In the genomic region with DNA sequence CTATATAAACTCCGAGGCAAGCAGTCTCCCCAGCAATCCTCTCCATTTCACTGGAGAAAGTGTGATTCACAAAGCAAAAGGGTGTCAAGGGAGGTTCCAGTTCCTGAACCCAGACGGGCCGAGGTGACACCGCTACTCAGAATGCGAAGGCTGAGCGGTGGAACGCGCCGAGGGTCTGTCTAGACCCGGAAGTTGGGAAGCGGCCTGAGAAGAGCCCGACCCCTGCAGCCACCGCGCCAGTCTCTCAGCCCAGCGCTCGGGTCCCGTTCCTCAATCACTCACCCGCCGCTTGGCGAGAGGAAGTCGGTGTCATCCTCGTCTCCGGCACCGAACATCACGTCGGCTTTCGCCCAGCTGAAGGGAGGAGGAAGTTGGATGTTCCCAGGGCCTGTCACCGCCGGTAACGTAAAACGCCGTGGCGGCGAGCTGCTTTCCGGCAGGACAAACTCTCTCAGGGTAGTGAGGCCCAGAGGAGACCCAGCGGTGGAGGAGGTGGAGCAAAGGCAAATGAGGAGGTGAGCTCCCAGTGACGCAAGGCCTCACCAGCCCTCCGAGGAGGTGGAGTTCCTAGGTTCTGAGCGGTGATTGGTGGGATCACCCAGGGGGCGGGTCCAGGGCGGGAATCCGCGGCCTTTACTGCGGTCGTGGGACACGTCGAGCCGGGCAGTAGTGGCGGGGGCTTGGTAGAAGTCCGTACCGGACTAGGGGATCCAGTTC, we compare ENCODE assay signal across 8 mouse cellular contexts. TPM values are rescaled to one million over a fixed set of nuclear protein-coding genes. Genes with fewer than 3 reads are reported as not detected.
A peak's percentile ranks its signal among the peaks of the same experiment; 100 is the strongest.
DNase-seq lines count a peak whose midpoint lies in the region; ATAC-seq and TF ChIP-seq lines count a peak whose summit lies in the region.

A gene (minus strand): TSS at position 461 of the 717 bp plus-strand sequence.
A gene (plus strand): TSS at position 640 of the 717 bp plus-strand sequence.

- no peak for TF ChIP-seq CTCF in lung, adult 2 months (IDR thresholded peaks at IDR 0.05; ENCODE audit: insufficient read depth, low read length)

- peak; percentile 100 for ATAC-seq in forebrain, embryonic 15.5 days (replicated peaks)
- peak; percentile 98 for ATAC-seq in neutrophil, adult 5-6 weeks (ENCODE audit: extremely low read depth, insufficient number of reproducible peaks, low FRiP score, poor library complexity, severe bottlenecking)

- H3K4me3 ChIP-seq in ES-E14 (ENCODE audit: insufficient read depth in 1 of 2, low read depth in 1 of 2, low read length in 2 of 2, poor library complexity in 1 of 2, severe bottlenecking in 1 of 2): peak within 1 kb of the TSS; percentile 91 to 97
- peak within 1 kb of the TSS; percentile 71 for H3K4me3 ChIP-seq in forebrain, embryonic 15.5 days
- H3K4me3 ChIP-seq in lung, adult 2 months (replicated peaks; ENCODE audit: extremely low read depth, low read depth, low read length): peak within 1 kb of the TSS; percentile 91

- H3K4me1 ChIP-seq in ES-E14 (ENCODE audit: control insufficient read depth in 2 of 2, insufficient read depth in 2 of 2, low read length in 2 of 2, poor library complexity in 1 of 2): peaks cover 0 to 2% of the 10 kb centered on the region in 2 experiments; a peak in 1 of 4 replicates
- peaks cover 23% of the 10 kb centered on the region for H3K4me1 ChIP-seq in forebrain, embryonic 15.5 days
- H3K4me1 ChIP-seq in lung, adult 2 months (ENCODE audit: control insufficient read depth, insufficient read depth, low read length): peaks cover 8% of the 10 kb centered on the region

- H3K36me3 ChIP-seq in ES-E14 (ENCODE audit: control insufficient read depth, insufficient read depth, low read length, poor library complexity, severe bottlenecking): no peaks in the 10 kb centered on the region
- H3K36me3 ChIP-seq in forebrain, embryonic 15.5 days: no peaks in the 10 kb centered on the region

- H3K27ac ChIP-seq in ES-E14 (ENCODE audit: insufficient read depth, low read depth, low read length, poor library complexity, severe bottlenecking): peak within 1 kb of the TSS; percentile 60; the same call in 1 of the 2 replicates
- H3K27ac ChIP-seq in forebrain, embryonic 15.5 days (replicated peaks): peak within 1 kb of the TSS; percentile 81

- H3K9me3 ChIP-seq in ES-E14 (ENCODE audit: control insufficient read depth, insufficient read depth, low read depth, low read length): no peaks in the 10 kb centered on the region
- H3K9me3 ChIP-seq in forebrain, embryonic 15.5 days: no peaks in the 10 kb centered on the region

- WGBS in forebrain, embryonic 15.5 days: under 1% methylated on average over 51 of the region's 51 CpGs
- under 1% methylated on average over 51 of the region's 51 CpGs for WGBS in lung, adult 2 months

- H3K4me2 ChIP-seq in forebrain, embryonic 15.5 days (replicated peaks): peak within 1 kb of the TSS; percentile 68

- H3K27me3 ChIP-seq in forebrain, embryonic 15.5 days: no peaks in the 10 kb centered on the region

- TF ChIP-seq POLR2A in lung, adult 2 months (IDR thresholded peaks at IDR 0.05; ENCODE audit: borderline replicate concordance, extremely low read depth, low read depth, low read length): peak; percentile 85

- intact Hi-C loops in heart, postnatal 25 days (cut with DNase I): loop anchor here (2.0 kb wide), 1 partner anchor 49 kb away; a partner anchor contains a TSS

- DNase-seq in ES-E14 (ENCODE audit: low read depth, low spot score): peak; percentile 98
- DNase-seq in cerebellum, adult 11-12 months: peak; percentile 97
- peak; percentile 95 for DNase-seq in heart, postnatal 25 days (ENCODE audit: low spot score)
- peak; percentile 97 to 98 for DNase-seq in layer of hippocampus, adult 18-20 months (ENCODE audit: low spot score in 2 of 2)
- DNase-seq in lung, adult 2 months: peak; percentile 93
- DNase-seq in thymus, adult 18-20 months: peak; percentile 94 to 97

- H3K9ac ChIP-seq in ES-E14 (ENCODE audit: insufficient read depth, low read depth, low read length, poor library complexity, severe bottlenecking): peak within 1 kb of the TSS; percentile 87
- H3K9ac ChIP-seq in forebrain, embryonic 15.5 days (replicated peaks): peak within 1 kb of the TSS; percentile 61

- in situ Hi-C loops in ES-E14 (cut with MboI; ENCODE audit: low sequenced_read_pairs in 2 of 2, unreplicated experiment in 2 of 2): no loop called here

TF ChIP-seq in ES-E14, 5 proteins besides CTCF, POLR2A, EP300 and RAD21:
- no peak for TF ChIP-seq ZNF384 (IDR thresholded peaks at IDR 0.05; ENCODE audit: low read depth, low read length)
- no peak for TF ChIP-seq HCFC1 (IDR thresholded peaks at IDR 0.05; ENCODE audit: borderline replicate concordance, insufficient read depth, low read length)
- no peak for TF ChIP-seq CHD2 (IDR thresholded peaks at IDR 0.05; ENCODE audit: low read depth, low read length)
- no peak for TF ChIP-seq ZC3H11A (IDR thresholded peaks at IDR 0.05; ENCODE audit: borderline replicate concordance, low read depth, low read length)
- no peak for TF ChIP-seq MAFK (IDR thresholded peaks at IDR 0.05; ENCODE audit: insufficient read depth, low read depth, low read length)

RNA-seq across cellular contexts. Expression of the first gene that starts in this region (rescaled TPM):
- total RNA-seq in ES-E14 (2012; rRNA removed): 20.3 and 20.7 TPM in 2 replicates
- 22.8 and 23.6 TPM in 2 replicates for polyA plus RNA-seq in forebrain, embryonic 15.5 days (2015; fragmentation: Nextera tagmentation; extraction: Ambion mirVana)
- 10 to 100 TPM; 17.9 to 18.7 TPM for total RNA-seq in heart, postnatal 25 days (2021)
- total RNA-seq in layer of hippocampus, adult 18-20 months (2021): 10 to 100 TPM; 38.2 to 38.4 TPM
- polyA plus RNA-seq in lung, adult 2 months (2012; rRNA removed): 35.6 and 41.5 TPM in 2 replicates
- total RNA-seq in neutrophil, adult 5-6 weeks (2017): 134 and 141 TPM in 2 replicates

RNA-seq across cellular contexts. Expression of the second gene that starts in this region (rescaled TPM):
- total RNA-seq in ES-E14 (2012; rRNA removed): 27.9 and 30.7 TPM in 2 replicates
- polyA plus RNA-seq in forebrain, embryonic 15.5 days (2015; fragmentation: Nextera tagmentation; extraction: Ambion mirVana): 39.2 and 40.4 TPM in 2 replicates
- total RNA-seq in heart, postnatal 25 days (2021): 10 to 100 TPM; 22.0 to 22.8 TPM
- 10 to 100 TPM; 10.5 to 11.2 TPM for total RNA-seq in layer of hippocampus, adult 18-20 months (2021)
- polyA plus RNA-seq in lung, adult 2 months (2012; rRNA removed): 23.2 and 29.3 TPM in 2 replicates
- 8.1 and 8.3 TPM in 2 replicates for total RNA-seq in neutrophil, adult 5-6 weeks (2017)

Comparison
In these comparisons a context has a peak if more than half of its experiments do, and no peak if none do; other contexts are left out.
1. Peak in every context shown above with its lines: DNase-seq, ATAC-seq, H3K4me3 ChIP-seq and H3K27ac ChIP-seq.